Mouse (Mus musculus) neural tube, embryonic 14.5 days (tissue): Measurements from ENCODE around the gene Mest. TPM values are rescaled to one million over a fixed set of nuclear protein-coding genes. Genes with fewer than 3 reads are reported as not detected.

Experiments
- microRNA counts: library from miRNA; unstranded; fragments of <30 nt; microRNA quantifications from one replicate; lab custom pipeline; 2016
- microRNA-seq: library from miRNA; unstranded; fragments of <30 nt; microRNA quantifications from one replicate; pipeline ENCODE4, GENCODE M21; 2016
- polyA plus RNA-seq: library from polyadenylated mRNA; unstranded; fragments of >200 nt; fragmentation: Nextera tagmentation; extraction: Ambion mirVana; gene quantifications from 2 replicates; pipeline ENCODE4 v1.2.1, GENCODE M21; 2014

Gene Mest
- polyA plus RNA-seq, 1 experiment from 2014 or later: 353 TPM

MicroRNAs encoded within 50 kb of the gene (microRNA counts, 519-probe panel; counts per million panel counts)
- microRNA mmu-miR-335-3p (lab: Ali Mortazavi, UCI) (3,812 counts per million, percentile 36 among the panel's probes with 10 or more counts), microRNA mmu-miR-335-5p (lab: Ali Mortazavi, UCI) (5,922 counts per million, percentile 86 among the panel's probes with 10 or more counts)

Small RNAs within 50 kb of the gene (microRNA-seq; reads per million reads assigned to microRNA genes)
- gene Mir335: 23,060 reads per million, percentile 99 among the genes with 10 or more reads in this experiment

Other genes with a start within 250 kb of the Mest start
- gene Tmem209, start 213.8 kb upstream of the Mest start, polyA plus RNA-seq: 28.9 and 30.9 TPM in 2 replicates
- gene Ssmem1, start 213.7 kb upstream of the Mest start, polyA plus RNA-seq: 0.35 TPM in 1 of 2 replicates, not detected in the other
- gene Cpa2, start 182.0 kb upstream of the Mest start, polyA plus RNA-seq: 5.1 and 10.6 TPM in 2 replicates
- gene Cpa4, start 155.2 kb upstream of the Mest start, polyA plus RNA-seq: 0.71 and 0.90 TPM in 2 replicates
- gene Cpa5, start 112.5 kb upstream of the Mest start, polyA plus RNA-seq: not detected in 2 replicates
- 0.37 and 0.50 TPM in 2 replicates for gene Cpa1, start 84.3 kb upstream of the Mest start, polyA plus RNA-seq
- 12.1 and 12.6 TPM in 2 replicates for gene Cep41, start 29.8 kb upstream of the Mest start, polyA plus RNA-seq
- gene Copg2, start 173.2 kb downstream of the Mest start, polyA plus RNA-seq: 35.5 and 48.9 TPM in 2 replicates
- gene Tsga13, start 192.0 kb downstream of the Mest start, polyA plus RNA-seq: not detected in 2 replicates
- gene Klf14, start 235.5 kb downstream of the Mest start, polyA plus RNA-seq: 0.22 and 0.25 TPM in 2 replicates